Mouse (Mus musculus): Measurements from ENCODE around the gene Stard10. TPM values are rescaled to one million over a fixed set of nuclear protein-coding genes. Genes with fewer than 3 reads are reported as not detected.

Gene Stard10
- total RNA-seq (2017) = 14.3 and 27.9 TPM in 2 replicates

DNA sequence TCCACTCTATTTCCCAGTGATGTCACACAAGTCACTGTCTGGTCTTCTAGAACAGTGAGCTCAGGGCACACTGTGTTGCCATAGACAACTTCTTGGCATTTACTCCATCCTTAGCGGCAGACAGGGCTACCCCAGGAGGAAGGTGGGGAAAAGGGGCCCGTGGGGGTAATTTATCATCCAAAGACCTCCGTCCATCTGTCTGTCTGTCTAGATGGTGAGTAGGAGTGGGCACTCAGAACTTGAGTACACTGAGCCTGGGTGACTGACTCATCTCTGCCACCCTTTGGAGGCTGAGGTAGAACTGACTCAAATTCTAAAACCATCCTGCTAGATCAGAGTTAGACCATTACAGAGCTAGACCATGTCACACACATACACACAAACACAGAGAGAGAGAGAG lies at the start of gene Stard10:
Stard10 (plus strand) TSS at position 73 of the 400 bp plus-strand sequence.
- ATAC-seq (ENCODE audit: extremely low read depth, insufficient number of reproducible peaks, low FRiP score, poor library complexity, severe bottlenecking) = no peak

DNA sequence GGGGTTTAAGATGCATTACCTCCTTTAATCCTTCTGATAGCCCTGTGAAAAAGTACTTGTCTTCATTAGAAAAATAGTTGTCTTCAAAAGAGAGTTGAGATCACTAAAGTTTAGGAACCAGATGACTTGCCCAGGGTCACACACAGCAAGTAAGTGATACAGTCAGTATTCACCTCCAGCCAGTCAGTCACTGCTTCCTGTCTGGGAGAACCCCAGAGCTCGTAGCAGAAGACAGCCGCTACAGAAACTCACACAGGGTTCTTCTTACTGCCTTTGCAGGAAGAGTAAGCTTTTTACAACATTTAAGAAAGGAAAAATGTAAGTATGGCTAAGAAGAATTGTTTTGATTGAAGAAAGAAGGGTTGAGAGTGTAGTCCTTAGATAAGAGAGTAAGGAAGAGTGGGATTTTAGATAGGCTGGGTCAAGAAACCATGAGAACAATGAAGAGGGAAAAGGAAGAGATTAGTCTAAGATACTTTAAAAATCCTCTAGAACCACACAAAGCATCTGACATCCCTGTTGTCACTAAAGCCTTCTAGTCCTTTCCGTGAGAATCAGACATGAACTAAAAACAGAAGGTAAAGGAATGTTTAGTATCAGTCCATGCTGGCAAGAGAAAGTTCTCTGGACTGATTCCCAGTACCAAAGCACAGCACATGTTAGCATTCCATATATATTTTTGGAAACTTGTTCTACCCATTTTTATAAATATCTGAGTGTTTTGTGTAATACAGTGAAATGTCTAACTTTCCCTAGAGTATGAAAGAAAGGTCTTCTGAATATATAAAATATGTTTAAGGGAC lies 49.2 kb upstream of the Stard10 start:
- ATAC-seq (ENCODE audit: extremely low read depth, insufficient number of reproducible peaks, low FRiP score, poor library complexity, severe bottlenecking) = no peak

DNA sequence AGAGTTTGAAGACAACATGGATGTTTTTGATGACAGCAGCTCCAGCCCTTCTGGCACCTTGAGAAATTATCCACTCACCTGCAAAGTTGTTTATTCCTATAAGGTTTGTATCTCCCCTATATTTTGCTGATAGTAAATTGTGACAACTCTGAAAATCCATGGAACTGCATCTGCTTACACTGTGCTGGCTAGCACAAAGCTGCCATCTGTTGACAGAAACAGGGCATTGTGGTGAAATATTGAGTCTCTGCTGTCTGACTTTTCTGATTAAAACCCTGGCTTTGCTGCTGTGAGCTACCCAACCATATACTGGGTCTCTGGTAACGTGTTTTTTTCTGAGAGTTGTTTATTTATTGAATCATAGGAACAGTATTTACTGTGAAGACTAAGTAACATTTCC lies 45.3 kb upstream of the Stard10 start:
- ATAC-seq (ENCODE audit: extremely low read depth, insufficient number of reproducible peaks, low FRiP score, poor library complexity, severe bottlenecking) = no peak

DNA sequence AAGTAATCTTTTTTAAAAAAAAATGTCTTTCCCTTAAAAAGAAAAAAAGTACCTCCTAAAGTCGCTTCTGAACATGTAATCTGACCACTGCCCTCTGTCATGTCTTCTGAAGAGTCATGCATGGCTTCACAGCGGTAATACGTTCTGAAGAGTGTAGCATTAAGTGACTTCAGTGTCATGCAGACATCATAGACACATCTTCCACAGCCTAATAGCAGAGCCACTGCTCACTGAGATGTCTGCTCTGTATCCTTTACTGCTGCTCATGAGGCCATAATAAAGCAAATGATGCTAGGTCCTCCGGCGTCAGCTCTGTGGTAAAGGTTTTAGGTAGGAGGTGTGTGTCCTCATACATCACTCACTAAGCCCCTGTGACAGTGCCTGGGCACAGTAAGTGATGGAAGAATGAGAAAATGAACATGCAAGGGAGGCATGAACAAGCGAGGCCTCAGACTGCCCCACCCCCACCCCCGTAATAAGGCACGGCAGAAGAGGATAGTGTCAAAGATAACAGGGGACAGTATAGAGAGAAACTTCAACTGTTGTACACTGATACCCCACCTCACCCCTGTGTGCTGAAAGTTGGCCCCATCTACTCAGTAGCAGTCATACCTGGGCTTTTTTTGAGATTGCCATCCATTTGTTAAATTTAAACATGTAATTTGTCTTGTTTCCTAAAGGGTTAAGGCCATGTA lies 44.3 kb upstream of the Stard10 start:
- no peak for ATAC-seq (ENCODE audit: extremely low read depth, insufficient number of reproducible peaks, low FRiP score, poor library complexity, severe bottlenecking)

DNA sequence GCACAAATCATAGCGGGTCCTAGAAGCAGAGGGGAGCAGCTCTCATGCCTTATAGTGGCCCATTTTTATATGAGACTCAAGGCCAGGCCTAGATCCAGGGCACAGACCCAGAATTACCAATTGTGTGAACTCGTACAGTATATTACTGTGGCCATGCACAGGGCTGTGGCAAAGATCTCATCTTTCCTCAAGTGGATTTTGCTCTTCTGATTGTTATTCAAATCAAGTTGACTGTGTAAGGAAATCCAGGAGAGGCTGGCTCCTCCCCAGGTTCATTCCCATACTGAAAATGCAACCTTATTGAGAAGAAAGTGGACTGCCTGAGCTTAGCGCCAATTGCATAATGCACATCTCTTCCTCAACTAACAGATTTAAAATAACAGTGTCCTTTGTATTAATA lies 34.2 kb upstream of the Stard10 start:
- no peak for ATAC-seq (ENCODE audit: extremely low read depth, insufficient number of reproducible peaks, low FRiP score, poor library complexity, severe bottlenecking)

DNA sequence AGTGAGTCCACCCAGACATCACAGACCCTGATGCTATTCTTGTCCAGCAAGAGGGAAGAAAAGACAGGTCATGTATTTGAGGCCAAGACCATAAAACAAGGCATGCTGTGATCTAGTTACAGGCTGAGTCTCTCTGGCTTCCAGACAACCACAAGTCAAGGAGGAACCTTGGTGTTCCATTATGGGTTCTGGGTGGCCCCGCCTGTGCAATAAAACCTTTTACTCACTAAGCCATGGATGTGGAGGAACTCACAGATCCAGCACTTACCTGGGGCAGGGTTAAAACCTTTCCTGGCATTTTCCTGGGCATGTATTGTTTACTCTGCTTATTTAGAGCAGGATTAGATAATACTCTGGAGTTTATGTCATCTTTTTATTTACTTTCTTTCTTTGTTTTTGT lies 32.4 kb upstream of the Stard10 start:
- no peak for ATAC-seq (ENCODE audit: extremely low read depth, insufficient number of reproducible peaks, low FRiP score, poor library complexity, severe bottlenecking)

DNA sequence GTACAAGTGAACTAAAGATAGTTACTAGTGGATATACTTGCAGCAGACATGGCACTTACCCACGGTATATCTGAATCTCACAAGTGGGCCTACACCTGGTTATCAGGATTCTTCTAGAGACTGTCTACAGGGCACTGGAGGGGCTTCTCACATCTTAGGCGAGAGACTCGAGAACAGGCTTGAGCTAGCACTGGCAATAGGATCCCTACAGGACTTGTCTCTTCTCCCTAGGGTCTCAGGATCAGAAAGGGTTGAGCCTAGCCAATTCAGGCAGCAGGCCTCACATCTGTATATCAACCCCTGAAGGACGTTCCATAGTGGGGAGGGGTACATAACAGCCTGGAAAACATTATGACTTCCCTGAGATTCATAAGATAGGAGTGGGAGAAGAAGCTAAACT lies 30.0 kb upstream of the Stard10 start:
- ATAC-seq (ENCODE audit: extremely low read depth, insufficient number of reproducible peaks, low FRiP score, poor library complexity, severe bottlenecking) = no peak

DNA sequence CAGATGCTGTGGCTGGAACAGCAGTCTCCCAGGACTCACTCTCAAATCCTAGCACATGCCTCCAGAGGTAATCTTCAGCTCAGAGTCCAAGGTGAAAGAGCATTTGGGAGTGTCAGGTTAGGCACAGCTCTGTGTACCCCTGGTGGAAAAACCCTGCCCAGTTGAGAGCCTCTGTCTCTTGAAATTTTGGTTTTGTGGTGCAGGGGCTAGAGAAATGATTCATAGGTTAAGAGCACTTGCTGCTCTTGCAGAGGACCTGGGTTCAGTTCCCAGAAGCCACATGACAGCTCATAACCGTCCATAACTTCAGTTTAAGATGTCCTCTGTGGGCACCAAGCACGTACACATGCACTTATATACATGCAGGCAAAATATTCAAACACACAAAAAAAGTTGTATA lies 29.1 kb upstream of the Stard10 start:
- ATAC-seq (ENCODE audit: extremely low read depth, insufficient number of reproducible peaks, low FRiP score, poor library complexity, severe bottlenecking) = no peak

DNA sequence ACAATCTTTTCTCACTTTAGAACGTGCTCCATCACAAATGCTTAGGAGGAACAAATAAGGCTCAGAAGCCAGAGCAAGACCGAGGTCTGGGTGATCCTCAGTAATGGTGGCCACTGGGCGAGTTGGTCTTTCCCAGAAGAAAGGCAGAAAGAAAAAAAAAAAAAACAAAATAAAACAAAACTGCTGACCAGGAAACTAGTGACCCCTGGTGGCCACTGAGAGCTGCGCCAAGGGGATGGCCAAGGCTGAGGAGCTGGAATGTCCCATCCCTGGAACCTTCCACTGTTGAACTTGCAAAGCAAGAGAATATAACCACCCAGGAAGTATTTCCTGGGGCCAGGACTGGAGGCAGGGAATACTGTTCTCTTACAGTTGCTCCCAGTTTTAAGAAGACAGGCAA lies 28.4 kb upstream of the Stard10 start:
- no peak for ATAC-seq (ENCODE audit: extremely low read depth, insufficient number of reproducible peaks, low FRiP score, poor library complexity, severe bottlenecking)

DNA sequence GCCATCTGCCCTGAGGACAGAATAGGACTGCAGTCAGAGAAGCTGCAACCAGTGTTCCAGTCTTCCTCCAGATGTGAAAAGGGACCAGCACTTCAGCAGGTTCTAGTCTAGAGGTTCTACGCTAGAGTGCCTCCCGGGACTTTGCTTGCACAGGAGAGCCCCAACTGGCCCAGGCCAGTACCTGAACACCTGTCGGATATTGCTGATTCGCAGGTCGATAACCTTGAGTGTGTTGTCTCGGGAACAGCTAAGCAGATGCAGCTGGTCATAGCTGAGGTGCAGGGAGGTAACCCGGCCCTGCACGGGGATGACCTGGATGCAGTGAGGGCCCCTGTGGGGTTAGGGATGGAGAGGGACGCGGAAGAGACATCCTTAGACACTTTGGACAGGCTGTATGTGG lies 26.5 kb upstream of the Stard10 start:
- ATAC-seq (ENCODE audit: extremely low read depth, insufficient number of reproducible peaks, low FRiP score, poor library complexity, severe bottlenecking) = no peak

DNA sequence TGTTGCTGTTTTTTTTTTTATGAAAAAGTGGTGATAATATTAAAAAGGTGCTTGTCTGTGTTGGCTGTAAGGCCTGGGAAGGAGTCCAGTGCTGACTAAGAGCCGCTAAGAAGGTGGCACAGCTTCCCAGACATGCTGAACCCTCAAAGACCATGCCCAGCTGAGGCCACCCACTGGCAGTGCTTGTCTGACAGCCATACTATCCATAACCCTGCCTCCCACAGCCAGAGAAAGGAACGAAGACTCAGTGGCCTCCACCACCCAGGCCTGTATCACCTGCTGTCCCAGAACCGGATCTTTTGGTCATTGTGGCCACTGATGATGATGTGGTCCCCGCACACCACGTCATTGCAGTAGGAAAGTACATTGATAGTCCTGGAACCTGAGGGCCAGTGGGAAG lies 25.7 kb upstream of the Stard10 start:
- ATAC-seq (ENCODE audit: extremely low read depth, insufficient number of reproducible peaks, low FRiP score, poor library complexity, severe bottlenecking) = no peak

DNA sequence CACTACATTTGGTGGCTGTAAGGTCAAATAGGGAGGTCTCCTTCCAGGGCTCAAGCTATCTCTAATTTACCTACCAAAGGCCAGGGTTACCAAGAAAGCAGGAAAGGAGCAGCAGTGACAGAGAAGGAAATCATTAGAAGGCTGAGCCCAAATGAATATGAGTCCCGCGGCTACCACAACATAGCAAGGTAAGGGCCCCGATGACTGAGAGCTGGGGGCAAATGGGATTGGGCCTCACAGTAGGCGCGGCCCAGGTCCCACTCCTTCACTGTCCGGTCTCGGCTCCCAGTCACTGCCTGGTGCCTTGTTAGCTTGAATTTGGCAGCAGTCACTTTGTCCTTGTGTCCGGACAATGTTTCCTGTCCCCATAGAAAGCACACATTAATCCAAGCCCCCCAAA lies 25.2 kb upstream of the Stard10 start:
- ATAC-seq (ENCODE audit: extremely low read depth, insufficient number of reproducible peaks, low FRiP score, poor library complexity, severe bottlenecking) = no peak

DNA sequence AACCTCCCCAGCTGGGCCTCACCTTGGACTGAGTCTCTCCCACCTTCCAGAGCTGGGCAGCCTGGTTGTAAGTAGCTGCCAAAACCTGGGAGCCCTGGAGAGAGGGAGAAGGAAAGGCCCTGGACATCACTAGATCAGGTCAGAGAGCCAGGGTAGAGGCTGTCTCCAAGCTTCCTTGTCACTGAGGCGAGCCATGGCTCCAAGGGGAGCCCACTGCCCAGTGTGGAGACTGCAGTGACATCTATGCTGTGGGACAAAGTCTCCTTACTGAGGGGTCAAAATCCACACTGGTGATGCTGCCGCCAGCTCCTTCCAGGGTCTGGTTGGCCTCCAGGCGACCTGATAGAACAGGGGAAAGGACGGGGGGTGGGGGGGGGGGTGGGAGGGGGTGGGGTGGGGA lies 24.8 kb upstream of the Stard10 start:
- ATAC-seq (ENCODE audit: extremely low read depth, insufficient number of reproducible peaks, low FRiP score, poor library complexity, severe bottlenecking) = no peak

DNA sequence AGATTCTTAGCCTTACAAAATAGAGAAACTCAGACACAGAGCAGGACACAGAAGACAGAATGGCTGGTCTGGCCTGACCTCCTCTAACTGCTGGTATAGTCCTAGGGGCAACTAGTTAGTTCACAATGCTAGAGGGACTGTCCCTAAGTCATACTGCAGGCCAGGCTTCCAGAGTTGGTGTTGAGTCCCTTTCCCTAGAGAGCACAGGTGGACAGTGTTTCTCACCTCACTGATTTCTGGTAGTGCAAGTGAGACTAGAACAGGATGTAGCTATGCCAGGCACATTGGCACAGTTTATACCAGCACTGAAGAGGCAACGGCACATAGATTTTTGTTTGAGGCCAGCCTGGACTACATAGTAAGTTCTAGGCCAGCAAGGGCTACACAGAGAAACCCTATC lies 24.2 kb upstream of the Stard10 start:
- no peak; the same call in 1 of the 2 replicates for ATAC-seq (ENCODE audit: extremely low read depth, insufficient number of reproducible peaks, low FRiP score, poor library complexity, severe bottlenecking)

DNA sequence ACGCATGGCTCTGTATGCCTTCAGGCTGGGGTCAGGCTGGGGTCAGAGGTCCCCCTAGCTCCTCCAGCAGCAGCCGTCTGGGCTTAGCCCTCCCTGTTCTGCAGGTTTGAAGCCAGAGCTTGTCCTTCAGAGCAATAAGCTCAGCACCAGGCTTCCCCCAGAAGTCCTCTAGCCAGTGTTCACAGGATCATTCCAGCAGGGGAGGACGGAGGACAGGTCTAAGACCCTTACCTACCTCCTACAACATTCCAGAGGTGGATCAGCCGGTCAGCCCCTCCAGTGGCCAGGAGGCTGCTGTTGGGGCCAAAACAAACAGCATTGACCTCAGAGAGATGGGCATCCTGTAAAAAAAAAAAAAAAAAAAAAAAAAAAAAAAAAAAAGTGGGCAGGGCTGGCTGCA lies 23.7 kb upstream of the Stard10 start:
- no peak for ATAC-seq (ENCODE audit: extremely low read depth, insufficient number of reproducible peaks, low FRiP score, poor library complexity, severe bottlenecking)

DNA sequence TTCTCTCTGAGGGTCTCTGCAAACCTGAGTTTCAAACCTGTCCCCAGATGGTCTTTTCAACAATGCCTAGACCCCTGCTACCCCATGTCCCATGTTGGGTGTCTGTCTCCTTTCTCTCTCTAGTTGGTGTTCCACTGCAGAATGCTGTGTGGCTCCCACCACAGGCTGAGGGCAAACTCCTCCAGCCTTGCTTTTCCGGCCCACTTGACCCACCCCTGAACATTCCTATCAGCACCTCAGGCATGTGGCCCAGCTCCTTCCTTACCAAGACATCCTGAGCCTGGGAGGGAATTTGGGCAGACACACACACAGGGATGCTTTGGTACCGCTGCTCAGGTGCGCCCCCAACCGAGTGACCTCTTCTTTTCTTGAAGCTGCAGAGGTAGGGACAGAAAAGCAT lies 23.3 kb upstream of the Stard10 start:
- no peak for ATAC-seq (ENCODE audit: extremely low read depth, insufficient number of reproducible peaks, low FRiP score, poor library complexity, severe bottlenecking)

DNA sequence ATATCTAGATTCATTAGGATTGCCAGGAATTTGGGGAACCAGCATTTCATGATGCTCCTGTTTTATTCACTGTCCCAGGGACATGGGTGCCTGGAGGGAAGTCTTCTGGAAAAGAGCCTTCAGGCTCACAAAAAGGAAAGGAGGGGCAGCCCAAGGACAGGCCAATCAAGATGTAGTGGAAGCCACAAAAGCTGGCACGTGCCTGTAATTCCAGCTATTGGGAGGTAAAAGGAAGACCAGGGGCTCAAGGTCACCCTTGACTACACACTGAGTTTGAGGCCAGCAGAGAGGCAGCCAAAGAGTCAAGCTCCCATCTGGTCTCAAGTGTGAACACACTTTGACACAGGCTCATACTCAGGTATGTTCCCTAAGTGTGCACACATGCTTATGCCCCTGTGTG lies 21.4 kb upstream of the Stard10 start:
- no peak for ATAC-seq (ENCODE audit: extremely low read depth, insufficient number of reproducible peaks, low FRiP score, poor library complexity, severe bottlenecking)

DNA sequence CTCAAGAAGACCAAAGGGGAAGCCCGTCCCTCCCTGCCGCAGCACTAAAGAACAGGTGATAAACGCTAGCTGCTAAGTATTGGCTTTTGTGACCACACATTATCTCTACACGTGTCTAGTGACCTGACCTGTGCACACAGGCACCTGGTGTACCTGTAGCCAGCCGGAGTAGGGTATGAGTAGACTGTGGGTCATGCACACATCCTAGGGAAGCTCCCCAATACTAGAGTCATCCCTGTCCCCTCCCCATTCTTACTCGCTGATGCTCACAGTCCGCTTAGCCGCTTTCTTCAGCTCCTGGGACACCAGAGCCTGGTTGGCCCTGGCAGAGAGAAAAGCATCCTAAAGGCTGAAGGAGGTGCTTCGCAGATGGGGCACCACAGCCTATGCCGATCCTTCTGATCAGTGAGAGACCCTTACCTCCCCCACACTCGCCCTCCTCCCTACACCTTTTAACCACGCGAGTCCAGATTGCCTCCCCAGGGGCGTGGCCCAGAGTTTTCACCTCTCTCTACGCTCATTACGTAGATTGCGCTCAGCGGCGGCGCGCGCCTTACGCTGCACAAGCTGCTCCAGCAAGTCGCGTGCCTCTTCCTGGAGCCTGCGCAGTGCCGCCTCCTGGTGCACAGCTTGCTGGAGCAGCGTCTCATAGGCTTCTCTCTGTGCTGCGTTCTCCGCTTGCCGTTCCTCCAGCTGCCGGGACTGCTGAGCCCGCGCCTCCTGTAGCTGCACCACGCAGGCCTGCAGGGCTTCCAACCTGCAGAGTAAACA lies 20.4 kb upstream of the Stard10 start:
- no peak for ATAC-seq (ENCODE audit: extremely low read depth, insufficient number of reproducible peaks, low FRiP score, poor library complexity, severe bottlenecking)

DNA sequence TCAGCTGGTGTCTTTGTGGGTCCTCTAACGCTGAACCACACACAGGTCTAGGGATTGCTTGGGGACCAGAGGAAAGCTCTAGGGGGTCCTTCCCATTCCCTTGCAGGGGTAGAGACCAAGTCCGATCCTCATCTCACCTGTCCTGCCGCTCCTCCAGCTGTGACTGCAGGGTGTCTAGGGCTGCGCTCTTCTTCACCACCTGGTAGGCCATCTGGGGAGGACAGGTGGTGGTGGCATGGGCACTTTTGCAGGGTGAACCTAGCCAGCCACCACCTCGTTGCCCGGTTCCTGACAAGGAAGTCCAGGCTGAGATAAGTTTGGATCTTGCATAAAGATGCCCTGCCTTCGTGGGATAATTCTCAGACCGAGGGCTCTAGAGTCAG lies 19.9 kb upstream of the Stard10 start:
- ATAC-seq (ENCODE audit: extremely low read depth, insufficient number of reproducible peaks, low FRiP score, poor library complexity, severe bottlenecking) = no peak

DNA sequence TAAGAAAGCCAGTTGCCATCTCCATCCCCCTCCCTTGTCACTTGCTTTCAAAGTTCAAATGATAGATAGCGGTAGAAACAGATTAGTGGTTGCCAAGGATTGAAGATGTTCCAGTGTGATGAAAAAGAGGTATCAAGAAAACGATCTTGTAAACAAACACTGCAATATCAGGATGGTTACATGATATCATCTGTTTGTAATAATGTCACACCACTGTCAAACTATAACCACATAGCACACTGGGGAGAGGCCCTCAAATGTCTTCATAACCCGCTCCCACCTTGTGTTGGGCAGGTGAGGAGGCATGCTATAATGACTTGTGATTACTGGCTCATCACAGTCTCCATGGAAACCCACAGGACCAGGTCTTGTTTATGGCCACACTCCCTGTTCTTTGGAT lies 18.5 kb upstream of the Stard10 start:
- ATAC-seq (ENCODE audit: extremely low read depth, insufficient number of reproducible peaks, low FRiP score, poor library complexity, severe bottlenecking) = no peak
